Mouse (Mus musculus): ENCODE measurements at regions not wholly inside any gene's neighbourhood (a gene's known extent, or its start where the extent isn't known, plus 50 kb on each side); places are given as distances from the start of the nearest gene placed in this dataset.

DNA sequence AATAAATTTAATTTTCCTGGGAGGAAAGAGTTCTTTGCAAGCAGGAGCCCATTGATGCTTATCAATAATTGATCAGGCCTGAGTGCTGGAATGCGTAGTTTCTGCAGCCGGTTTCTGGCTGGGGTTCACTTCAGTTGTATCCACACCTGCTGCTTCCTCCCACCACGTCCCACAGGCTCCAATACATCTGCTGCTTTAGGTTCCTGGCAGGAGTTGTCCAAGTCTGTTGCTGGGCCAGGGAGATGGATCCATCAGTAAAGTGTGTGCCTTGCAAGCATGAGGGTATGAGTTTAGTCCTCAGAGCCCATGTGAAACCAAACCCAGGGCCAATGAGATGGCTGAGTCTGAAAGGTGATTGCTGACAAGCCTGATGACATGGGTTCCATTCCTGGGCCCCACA lies 72.1 kb downstream of the Rpl14 start:
- TF ChIP-seq CTCF (IDR thresholded peaks at IDR 0.05; ENCODE audit: low read depth) (no peak), EP300 (IDR thresholded peaks at IDR 0.05; ENCODE audit: low read depth) (no peak)

Data from liver, postnatal 0 days (tissue).